16 mouse cellular contexts compared by ENCODE assay signal in the genomic region with DNA sequence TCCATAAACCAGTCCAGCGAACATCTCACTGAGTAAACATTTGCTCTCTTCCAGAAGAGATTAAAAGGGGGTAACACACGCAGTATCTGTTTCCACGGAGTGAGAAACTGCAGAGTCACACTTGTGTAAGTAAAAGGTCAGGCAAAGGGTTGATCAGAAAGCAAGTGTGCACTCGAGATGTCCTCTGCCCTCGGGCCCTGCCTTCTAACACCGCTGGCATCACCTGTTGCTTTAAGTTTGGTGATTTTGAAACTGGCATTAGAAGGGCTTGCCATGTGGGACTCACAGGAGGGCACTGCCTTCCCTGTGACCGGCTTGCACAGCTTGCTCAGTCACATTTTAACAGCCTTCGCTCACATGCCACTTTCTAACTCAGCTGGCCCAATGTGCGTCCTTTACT. TPM values are rescaled to one million over a fixed set of nuclear protein-coding genes. Genes with fewer than 3 reads are reported as not detected.
A peak's percentile ranks its signal among the peaks of the same experiment; 100 is the strongest.
DNase-seq lines count a peak whose midpoint lies in the region; ATAC-seq and TF ChIP-seq lines count a peak whose summit lies in the region.
"Had no signal": no experiment of that assay in that cellular context is flagged by ENCODE, and none has a peak within 500 bp of the region (broad histone marks: within the 10 kb centered on the region; RNA-seq: fewer than 3 reads in every experiment).

No protein-coding gene starts in this region.

- no peak for TF ChIP-seq CTCF in layer of hippocampus, adult 2 months (conservative IDR thresholded peaks at IDR 0.05)
- TF ChIP-seq CTCF in cortical plate, adult 2 months (IDR thresholded peaks at IDR 0.05; ENCODE audit: extremely low read depth, insufficient read depth, low read length), result no peak
- no peak for TF ChIP-seq CTCF in kidney, adult 2 months (conservative IDR thresholded peaks at IDR 0.05; ENCODE audit: insufficient read depth, insufficient read length, low read depth, low read length)

- no peaks in the 10 kb centered on the region for H3K9me3 ChIP-seq in liver, embryonic 12.5 days (replicated peaks)
- H3K9me3 ChIP-seq in forebrain, embryonic 14.5 days (replicated peaks; ENCODE audit: control insufficient read depth, low read length), result no peaks in the 10 kb centered on the region
- no peaks in the 10 kb centered on the region for H3K9me3 ChIP-seq in limb, embryonic 10.5 days (replicated peaks)
- H3K9me3 ChIP-seq: embryonic facial prominence, embryonic 12.5 days; midbrain, embryonic 12.5 days had no signal

- ATAC-seq in liver, embryonic 12.5 days, result no peak
- no peak for ATAC-seq in forebrain, embryonic 14.5 days
- ATAC-seq: CD4-positive, CD25-positive, alpha-beta regulatory T cell, adult 4 months; forebrain, embryonic 16.5 days; Patski had no signal

- no peak for DNase-seq in layer of hippocampus, adult 2 months (ENCODE audit: low spot score in 2 of 2)
- DNase-seq in layer of hippocampus, adult 8-10 months (ENCODE audit: low spot score in 2 of 2), result no peak
- DNase-seq in kidney, adult 2 months, result peak; percentile 81
- no peak for DNase-seq in forebrain, embryonic 14.5 days (ENCODE audit: low spot score)
- no peak for DNase-seq in spleen, postnatal 36 days (ENCODE audit: low spot score in 2 of 2)
- no peak for DNase-seq in limb, embryonic 10.5 days (ENCODE audit: low spot score)
- DNase-seq: cerebellum, adult 9-11 months; heart, postnatal 14 days had no signal

- H3K9ac ChIP-seq in liver, embryonic 12.5 days, result no peak overlapping the region
- H3K9ac ChIP-seq in forebrain, embryonic 14.5 days (ENCODE audit: low read length), result no peak overlapping the region
- H3K9ac ChIP-seq: embryonic facial prominence, embryonic 12.5 days; liver, embryonic 14.5 days; midbrain, embryonic 12.5 days had no signal

- H3K36me3 ChIP-seq in kidney, adult 2 months (ENCODE audit: control insufficient read depth, insufficient read depth, low read length), result peaks cover 4% of the 10 kb centered on the region; the same call in 1 of the 2 replicates
- H3K36me3 ChIP-seq in liver, embryonic 12.5 days, result no peaks in the 10 kb centered on the region
- no peaks in the 10 kb centered on the region for H3K36me3 ChIP-seq in forebrain, embryonic 14.5 days (ENCODE audit: control insufficient read depth, insufficient read depth, low read length)
- H3K36me3 ChIP-seq in limb, embryonic 10.5 days, result no peaks in the 10 kb centered on the region
- H3K36me3 ChIP-seq: embryonic facial prominence, embryonic 12.5 days; midbrain, embryonic 12.5 days had no signal

- H3K4me1 ChIP-seq in cortical plate, adult 2 months (ENCODE audit: control insufficient read depth, insufficient read depth, low read length), result no peaks in the 10 kb centered on the region
- peaks cover 20% of the 10 kb centered on the region for H3K4me1 ChIP-seq in kidney, adult 2 months (ENCODE audit: control insufficient read depth, insufficient read depth, low read length)
- H3K4me1 ChIP-seq in liver, embryonic 12.5 days, result peaks cover 20% of the 10 kb centered on the region
- no peaks in the 10 kb centered on the region for H3K4me1 ChIP-seq in forebrain, embryonic 14.5 days (ENCODE audit: control insufficient read depth, insufficient read depth, low read length)
- peaks cover 2% of the 10 kb centered on the region; the same call in 1 of the 2 replicates for H3K4me1 ChIP-seq in limb, embryonic 10.5 days
- H3K4me1 ChIP-seq: embryonic facial prominence, embryonic 12.5 days; midbrain, embryonic 12.5 days had no signal

- H3K27me3 ChIP-seq in kidney, adult 2 months (replicated peaks; ENCODE audit: control insufficient read depth, insufficient read depth, low read length), result no peaks in the 10 kb centered on the region
- no peaks in the 10 kb centered on the region for H3K27me3 ChIP-seq in liver, embryonic 12.5 days (replicated peaks)
- H3K27me3 ChIP-seq in forebrain, embryonic 14.5 days (replicated peaks; ENCODE audit: control insufficient read depth, insufficient read depth, low read length), result no peaks in the 10 kb centered on the region
- H3K27me3 ChIP-seq in limb, embryonic 10.5 days (ENCODE audit: low read depth, poor library complexity, severe bottlenecking), result no peaks in the 10 kb centered on the region
- H3K27me3 ChIP-seq: embryonic facial prominence, embryonic 12.5 days; midbrain, embryonic 12.5 days; Patski had no signal

- 41% methylated on average over 9 of the region's 9 CpGs for WGBS in kidney, adult 2 months
- 66% methylated on average over 9 of the region's 9 CpGs for WGBS in liver, embryonic 12.5 days (ENCODE audit: insufficient replicate concordance)
- WGBS in forebrain, embryonic 14.5 days, result 84% methylated on average over 9 of the region's 9 CpGs
- 77% methylated on average over 9 of the region's 9 CpGs for WGBS in limb, embryonic 10.5 days

- H3K4me2 ChIP-seq in liver, embryonic 12.5 days, result no peak overlapping the region; the same call in 1 of the 2 replicates
- H3K4me2 ChIP-seq in forebrain, embryonic 14.5 days (ENCODE audit: low read length), result no peak overlapping the region
- H3K4me2 ChIP-seq: embryonic facial prominence, embryonic 12.5 days; midbrain, embryonic 12.5 days had no signal

- TF ChIP-seq POLR2A in cortical plate, adult 2 months (IDR thresholded peaks at IDR 0.05; ENCODE audit: extremely low read depth, insufficient read depth, low read length), result no peak
- TF ChIP-seq POLR2A in kidney, adult 2 months (IDR thresholded peaks at IDR 0.05; ENCODE audit: low read depth, low read length), result no peak

- H3K27ac ChIP-seq in layer of hippocampus, adult 2 months, result peak overlapping the region; percentile 43; the same call in 1 of the 2 replicates
- peak overlapping the region; percentile 37; the same call in 1 of the 2 replicates for H3K27ac ChIP-seq in cortical plate, adult 2 months (ENCODE audit: insufficient read depth, low read length)
- H3K27ac ChIP-seq in kidney, adult 2 months (ENCODE audit: insufficient read depth, low read depth, low read length), result peak overlapping the region; percentile 89
- peak overlapping the region; percentile 58 for H3K27ac ChIP-seq in liver, embryonic 12.5 days
- H3K27ac ChIP-seq in forebrain, embryonic 14.5 days (ENCODE audit: low read depth, low read length), result no peak overlapping the region
- no peak overlapping the region for H3K27ac ChIP-seq in limb, embryonic 10.5 days
- H3K27ac ChIP-seq: embryonic facial prominence, embryonic 12.5 days; liver, embryonic 14.5 days; midbrain, embryonic 12.5 days had no signal

- H3K4me3 ChIP-seq in layer of hippocampus, adult 2 months, result no peak overlapping the region
- no peak overlapping the region for H3K4me3 ChIP-seq in cortical plate, adult 2 months (ENCODE audit: insufficient read depth, low read length)
- H3K4me3 ChIP-seq in kidney, adult 2 months (ENCODE audit: insufficient read depth, low read depth, low read length), result peak overlapping the region; percentile 46
- H3K4me3 ChIP-seq in liver, embryonic 12.5 days, result no peak overlapping the region
- no peak overlapping the region for H3K4me3 ChIP-seq in forebrain, embryonic 14.5 days (ENCODE audit: low read depth, low read length)
- H3K4me3 ChIP-seq in limb, embryonic 10.5 days, result no peak overlapping the region
- H3K4me3 ChIP-seq: embryonic facial prominence, embryonic 12.5 days; midbrain, embryonic 12.5 days had no signal

RNA-seq across cellular contexts. Expression of a gene that starts 9.2 kb away (rescaled TPM):
- total RNA-seq in layer of hippocampus, adult 2 months (2021), result 10 to 100 TPM; 22.5 to 24.8 TPM
- 10 to 100 TPM; 25.2 to 30.4 (median 29.1) TPM for total RNA-seq in layer of hippocampus, adult 8-10 months (2022)
- polyA plus RNA-seq in cortical plate, adult 2 months (2012; rRNA removed), result 20.3 and 24.6 TPM in 2 replicates
- polyA plus RNA-seq in kidney, adult 2 months (2012; rRNA removed), result 100 and 111 TPM in 2 replicates
- 11.5 and 12.0 TPM in 2 replicates for polyA plus RNA-seq in liver, embryonic 12.5 days (2016; fragmentation: Nextera tagmentation; extraction: Ambion mirVana)
- 8.0 and 8.5 TPM in 2 replicates for polyA plus RNA-seq in forebrain, embryonic 14.5 days (2014; fragmentation: Nextera tagmentation; extraction: Ambion mirVana)
- 7.8 and 8.9 TPM in 2 replicates for polyA plus RNA-seq in limb, embryonic 10.5 days (2016; fragmentation: Nextera tagmentation; extraction: Ambion mirVana)

RNA-seq across cellular contexts. Expression of a gene that starts 9.2 kb away (rescaled TPM):
- total RNA-seq in layer of hippocampus, adult 2 months (2021), result 1 to 10 TPM; 8.7 to 9.9 TPM
- total RNA-seq in layer of hippocampus, adult 8-10 months (2022), result 10 to 100 TPM in 2 of 4 experiments, 1 to 10 TPM in 2; 8.3 to 12.7 (median 10.7) TPM
- polyA plus RNA-seq in cortical plate, adult 2 months (2012; rRNA removed), result 7.5 and 7.8 TPM in 2 replicates
- polyA plus RNA-seq in kidney, adult 2 months (2012; rRNA removed), result 0.46 and 0.58 TPM in 2 replicates
- polyA plus RNA-seq in liver, embryonic 12.5 days (2016; fragmentation: Nextera tagmentation; extraction: Ambion mirVana), result 0.51 and 0.78 TPM in 2 replicates
- 0.94 and 3.3 TPM in 2 replicates for polyA plus RNA-seq in forebrain, embryonic 14.5 days (2014; fragmentation: Nextera tagmentation; extraction: Ambion mirVana)
- 0.36 and 0.51 TPM in 2 replicates for polyA plus RNA-seq in limb, embryonic 10.5 days (2016; fragmentation: Nextera tagmentation; extraction: Ambion mirVana)

RNA-seq across cellular contexts. Expression of a gene that starts 17.3 kb away (rescaled TPM):
- 10 to 100 TPM; 13.8 to 15.9 TPM for total RNA-seq in layer of hippocampus, adult 2 months (2021)
- total RNA-seq in layer of hippocampus, adult 8-10 months (2022), result 10 to 100 TPM in 3 of 4 experiments, 1 to 10 TPM in 1; 9.1 to 16.9 (median 13.8) TPM
- polyA plus RNA-seq in cortical plate, adult 2 months (2012; rRNA removed), result 14.4 and 15.1 TPM in 2 replicates
- 5.6 and 6.2 TPM in 2 replicates for polyA plus RNA-seq in kidney, adult 2 months (2012; rRNA removed)
- 17.7 and 18.2 TPM in 2 replicates for polyA plus RNA-seq in liver, embryonic 12.5 days (2016; fragmentation: Nextera tagmentation; extraction: Ambion mirVana)
- polyA plus RNA-seq in forebrain, embryonic 14.5 days (2014; fragmentation: Nextera tagmentation; extraction: Ambion mirVana), result 27.6 and 30.4 TPM in 2 replicates
- polyA plus RNA-seq in limb, embryonic 10.5 days (2016; fragmentation: Nextera tagmentation; extraction: Ambion mirVana), result 23.1 and 24.8 TPM in 2 replicates

RNA-seq across cellular contexts. Expression of a gene that starts 38.0 kb away (rescaled TPM):
- total RNA-seq in layer of hippocampus, adult 2 months (2021), result 10 to 100 TPM; 12.5 to 12.6 TPM
- total RNA-seq in layer of hippocampus, adult 8-10 months (2022), result 10 to 100 TPM; 11.0 to 16.5 (median 13.0) TPM
- polyA plus RNA-seq in cortical plate, adult 2 months (2012; rRNA removed), result 14.6 and 15.6 TPM in 2 replicates
- 1.2 and 1.3 TPM in 2 replicates for polyA plus RNA-seq in kidney, adult 2 months (2012; rRNA removed)
- 2.3 and 2.4 TPM in 2 replicates for polyA plus RNA-seq in liver, embryonic 12.5 days (2016; fragmentation: Nextera tagmentation; extraction: Ambion mirVana)
- polyA plus RNA-seq in forebrain, embryonic 14.5 days (2014; fragmentation: Nextera tagmentation; extraction: Ambion mirVana), result 8.5 and 12.8 TPM in 2 replicates
- polyA plus RNA-seq in limb, embryonic 10.5 days (2016; fragmentation: Nextera tagmentation; extraction: Ambion mirVana), result 3.7 TPM in 2 replicates

RNA-seq across cellular contexts. Expression of a gene that starts 38.2 kb away (rescaled TPM):
- 10 to 100 TPM; 26.0 to 27.2 TPM for total RNA-seq in layer of hippocampus, adult 2 months (2021)
- total RNA-seq in layer of hippocampus, adult 8-10 months (2022), result 10 to 100 TPM; 25.9 to 30.3 (median 28.5) TPM
- polyA plus RNA-seq in cortical plate, adult 2 months (2012; rRNA removed), result 31.7 and 33.2 TPM in 2 replicates
- polyA plus RNA-seq in kidney, adult 2 months (2012; rRNA removed), result 47.7 and 51.2 TPM in 2 replicates
- polyA plus RNA-seq in liver, embryonic 12.5 days (2016; fragmentation: Nextera tagmentation; extraction: Ambion mirVana), result 31.9 and 34.1 TPM in 2 replicates
- polyA plus RNA-seq in forebrain, embryonic 14.5 days (2014; fragmentation: Nextera tagmentation; extraction: Ambion mirVana), result 48.6 and 57.6 TPM in 2 replicates
- polyA plus RNA-seq in limb, embryonic 10.5 days (2016; fragmentation: Nextera tagmentation; extraction: Ambion mirVana), result 47.0 and 49.4 TPM in 2 replicates

Comparison
In these comparisons a context has a peak if more than half of its experiments do, and no peak if none do; other contexts are left out.
1. H3K27ac ChIP-seq: peak in layer of hippocampus, adult 2 months (single experiment), cortical plate, adult 2 months (single experiment), kidney, adult 2 months (single experiment) and liver, embryonic 12.5 days (single experiment); none in forebrain, embryonic 14.5 days (single experiment) and limb, embryonic 10.5 days (single experiment).